Mouse (Mus musculus): ENCODE measurements around the gene Kcnj6. TPM values are rescaled to one million over a fixed set of nuclear protein-coding genes. Genes with fewer than 3 reads are reported as not detected.

Gene Kcnj6
- polyA plus RNA-seq, 1 experiment: not detected

DNA sequence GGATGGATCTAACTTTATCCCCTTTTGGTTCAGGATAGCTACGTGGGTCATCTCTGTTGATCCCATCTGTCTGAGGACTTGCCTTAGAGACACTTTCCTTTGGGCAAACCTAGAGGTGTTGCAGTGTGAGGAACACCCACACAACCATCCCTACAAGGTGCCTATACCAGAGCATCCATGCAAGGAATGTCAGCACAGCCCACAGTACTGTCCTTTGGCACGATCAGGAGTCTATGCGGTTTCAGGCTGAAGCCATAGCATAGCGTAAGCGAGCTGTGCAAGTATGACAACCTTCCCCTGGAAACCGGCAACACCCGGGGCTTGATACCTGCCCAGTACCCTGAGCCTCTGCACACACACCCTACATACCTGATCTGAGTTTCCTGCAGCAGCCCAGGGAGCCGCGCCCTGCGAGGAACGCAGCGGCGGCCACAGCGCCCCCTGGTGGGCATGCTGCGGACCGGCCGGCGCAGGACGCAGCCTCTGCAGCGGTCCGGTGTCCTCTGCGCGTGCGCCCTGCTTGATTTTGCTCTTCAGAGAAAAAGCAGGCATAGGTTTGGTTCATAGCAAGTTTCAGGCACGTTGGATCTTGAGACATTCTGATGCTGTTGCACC, 283.9 kb downstream of the Kcnj6 start:
- Histone ChIP-seq H3ac (ENCODE audit: control insufficient read depth, insufficient read length) (no peak overlapping the region), H3K27me3 (ENCODE audit: control insufficient read depth, insufficient read depth, insufficient read length) (no peaks in the 10 kb centered on the region), H3K4me3 (no peak overlapping the region), H3K36me3 (ENCODE audit: control insufficient read depth, insufficient read depth) (no peaks in the 10 kb centered on the region), H3K79me2 (ENCODE audit: control insufficient read depth, insufficient read depth) (no peaks in the 10 kb centered on the region), H3K4me2 (ENCODE audit: low read depth) (no peak overlapping the region)
- TF ChIP-seq POLR2A (IDR thresholded peaks at IDR 0.05; ENCODE audit: insufficient read length, low read depth) (no peak), SRF (IDR thresholded peaks at IDR 0.05; ENCODE audit: control insufficient read depth, insufficient read length, low read depth) (no peak), USF1 (IDR thresholded peaks at IDR 0.05; ENCODE audit: low read depth) (no peak), E2F4 (IDR thresholded peaks at IDR 0.05; ENCODE audit: insufficient read depth) (no peak), POLR2AphosphoS2 (IDR thresholded peaks at IDR 0.05; ENCODE audit: insufficient read length, low read depth) (no peak), MAX (IDR thresholded peaks at IDR 0.05; ENCODE audit: low read depth) (no peak), MYOD1 (IDR thresholded peaks at IDR 0.05; ENCODE audit: control insufficient read depth in 1 of 3, insufficient read length in 2 of 3, low read depth in 2 of 3) (no peak), TCF12 (IDR thresholded peaks at IDR 0.05; ENCODE audit: insufficient read depth, poor library complexity, severe bottlenecking) (no peak), REST (IDR thresholded peaks at IDR 0.05; ENCODE audit: insufficient read depth, insufficient read length) (no peak), TCF3 (IDR thresholded peaks at IDR 0.05; ENCODE audit: insufficient read length, low read depth) (no peak)

DNA sequence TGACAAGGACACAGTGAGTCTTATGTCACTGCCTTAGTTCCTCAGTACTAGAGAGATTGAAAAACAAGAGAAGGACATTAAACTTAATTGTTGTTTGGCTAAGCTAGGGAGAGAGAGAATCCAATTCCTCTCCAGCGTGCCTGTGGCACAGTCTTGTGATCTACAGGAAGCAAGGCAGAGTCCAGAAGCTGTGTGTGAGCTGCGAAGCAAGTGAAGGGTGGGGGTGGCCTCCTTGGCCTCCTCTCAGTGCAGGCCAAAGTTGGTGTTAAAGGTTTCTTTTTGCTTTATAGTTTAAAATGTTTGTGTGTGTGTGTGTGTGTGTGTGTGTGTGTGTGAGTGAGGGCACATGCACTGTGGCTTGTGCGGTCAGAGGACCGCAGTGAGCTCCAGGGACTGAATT, 295.5 kb downstream of the Kcnj6 start:
- Histone ChIP-seq H3K36me3 (ENCODE audit: control insufficient read depth, insufficient read depth) (no peaks in the 10 kb centered on the region), H3K4me3 (no peak overlapping the region), H3K4me2 (ENCODE audit: low read depth) (no peak overlapping the region), H3K79me2 (ENCODE audit: control insufficient read depth, insufficient read depth) (no peaks in the 10 kb centered on the region), H3ac (ENCODE audit: control insufficient read depth, insufficient read length) (no peak overlapping the region), H3K27me3 (ENCODE audit: control insufficient read depth, insufficient read depth, insufficient read length) (no peaks in the 10 kb centered on the region)
- TF ChIP-seq MYOD1 (IDR thresholded peaks at IDR 0.05; ENCODE audit: control insufficient read depth in 1 of 3, insufficient read length in 2 of 3, low read depth in 2 of 3) (no peak), POLR2AphosphoS2 (IDR thresholded peaks at IDR 0.05; ENCODE audit: insufficient read length, low read depth) (no peak), USF1 (IDR thresholded peaks at IDR 0.05; ENCODE audit: low read depth) (no peak), TCF12 (IDR thresholded peaks at IDR 0.05; ENCODE audit: insufficient read depth, poor library complexity, severe bottlenecking) (no peak), MYOG (IDR thresholded peaks at IDR 0.05; ENCODE audit: control insufficient read depth in 1 of 3, insufficient read depth in 1 of 3, insufficient read length in 2 of 3, low read depth in 2 of 3) (no peak), E2F4 (IDR thresholded peaks at IDR 0.05; ENCODE audit: insufficient read depth) (no peak), POLR2A (IDR thresholded peaks at IDR 0.05; ENCODE audit: insufficient read length, low read depth) (no peak), SRF (IDR thresholded peaks at IDR 0.05; ENCODE audit: control insufficient read depth, insufficient read length, low read depth) (no peak), REST (IDR thresholded peaks at IDR 0.05; ENCODE audit: insufficient read depth, insufficient read length) (no peak), MAX (IDR thresholded peaks at IDR 0.05; ENCODE audit: low read depth) (no peak), CEBPB (IDR thresholded peaks at IDR 0.05; ENCODE audit: insufficient read depth, poor library complexity, severe bottlenecking) (no peak), TCF3 (IDR thresholded peaks at IDR 0.05; ENCODE audit: insufficient read length, low read depth) (no peak)

DNA sequence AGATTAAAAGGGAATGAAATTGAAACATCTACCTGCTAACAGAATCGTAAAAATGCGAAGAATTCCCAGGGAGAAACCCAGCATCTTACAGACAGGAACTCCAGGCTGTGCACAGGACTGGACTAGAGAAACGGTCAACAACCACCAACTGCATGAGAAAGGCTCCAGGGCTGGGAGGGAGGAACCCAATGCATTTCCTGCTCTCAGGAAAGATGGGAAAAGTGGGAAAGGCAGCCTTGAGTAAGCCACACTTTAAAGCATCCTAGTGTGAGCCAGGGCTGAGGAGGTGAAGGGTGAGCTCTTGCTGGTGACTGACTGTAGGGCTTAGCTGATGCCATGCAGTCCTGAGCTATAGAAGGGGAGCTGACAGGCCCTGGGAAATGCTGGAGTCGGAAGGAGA, 296.4 kb downstream of the Kcnj6 start:
- Histone ChIP-seq H3K4me3 (no peak overlapping the region), H3K4me2 (ENCODE audit: low read depth) (no peak overlapping the region), H3K36me3 (ENCODE audit: control insufficient read depth, insufficient read depth) (no peaks in the 10 kb centered on the region), H3K79me2 (ENCODE audit: control insufficient read depth, insufficient read depth) (no peaks in the 10 kb centered on the region), H3K27me3 (ENCODE audit: control insufficient read depth, insufficient read depth, insufficient read length) (no peaks in the 10 kb centered on the region), H3ac (ENCODE audit: control insufficient read depth, insufficient read length) (no peak overlapping the region)
- TF ChIP-seq USF1 (IDR thresholded peaks at IDR 0.05; ENCODE audit: low read depth) (no peak), SRF (IDR thresholded peaks at IDR 0.05; ENCODE audit: control insufficient read depth, insufficient read length, low read depth) (no peak), TCF3 (IDR thresholded peaks at IDR 0.05; ENCODE audit: insufficient read length, low read depth) (no peak), POLR2A (IDR thresholded peaks at IDR 0.05; ENCODE audit: insufficient read length, low read depth) (no peak), MAX (IDR thresholded peaks at IDR 0.05; ENCODE audit: low read depth) (no peak), MYOG (IDR thresholded peaks at IDR 0.05; ENCODE audit: control insufficient read depth in 1 of 3, insufficient read depth in 1 of 3, insufficient read length in 2 of 3, low read depth in 2 of 3) (no peak), CEBPB (IDR thresholded peaks at IDR 0.05; ENCODE audit: insufficient read depth, poor library complexity, severe bottlenecking) (no peak), TCF12 (IDR thresholded peaks at IDR 0.05; ENCODE audit: insufficient read depth, poor library complexity, severe bottlenecking) (no peak)

All from myocyte (in vitro differentiated cells).